Mouse (Mus musculus): ENCODE measurements around the gene Pitx1. TPM values are rescaled to one million over a fixed set of nuclear protein-coding genes. Genes with fewer than 3 reads are reported as not detected.

Pitx1 gene
- total RNA-seq, 2 experiments from 2014 or later: not detected

GRCm38 (mm10) chr13:55830833-55831721, 4.9 kb downstream of the Pitx1 start:
- DNase-seq: peak in 1 of 2 experiments; percentile 2

- DNase-seq: peak in 1 of 2 experiments; percentile 13
Measured at GRCm38 (mm10) chr13:55830081-55830832, 5.7 kb downstream of the Pitx1 start.

GRCm38 (mm10) chr13:55829018-55829655, 6.9 kb downstream of the Pitx1 start:
- no peak for DNase-seq

- no peak for DNase-seq
Measured at GRCm38 (mm10) chr13:55828141-55829017, 7.6 kb downstream of the Pitx1 start.

GRCm38 (mm10) chr13:55827679-55828140, 8.3 kb downstream of the Pitx1 start:
- DNase-seq: no peak

GRCm38 (mm10) chr13:55826796-55827678, 9.0 kb downstream of the Pitx1 start:
- no peak for DNase-seq

GRCm38 (mm10) chr13:55826008-55826671, 9.9 kb downstream of the Pitx1 start:
- DNase-seq: peak in 1 of 2 experiments; percentile 10

- DNase-seq: no peak
Measured at GRCm38 (mm10) chr13:55825245-55825681, 10.7 kb downstream of the Pitx1 start.

GRCm38 (mm10) chr13:55824151-55824945, 11.6 kb downstream of the Pitx1 start:
- no peak for DNase-seq

GRCm38 (mm10) chr13:55822499-55822898, 13.5 kb downstream of the Pitx1 start:
- no peak for DNase-seq

GRCm38 (mm10) chr13:55814834-55815233, 21.2 kb downstream of the Pitx1 start:
- no peak for DNase-seq

GRCm38 (mm10) chr13:55813490-55814016, 22.4 kb downstream of the Pitx1 start:
- DNase-seq: no peak

- DNase-seq: peak in 1 of 2 experiments; percentile 32
Measured at GRCm38 (mm10) chr13:55810947-55811346, 25.0 kb downstream of the Pitx1 start.

GRCm38 (mm10) chr13:55809707-55810106, 26.3 kb downstream of the Pitx1 start:
- DNase-seq: no peak

GRCm38 (mm10) chr13:55809041-55809623, 26.9 kb downstream of the Pitx1 start:
- DNase-seq: no peak

GRCm38 (mm10) chr13:55803973-55804372, 32.0 kb downstream of the Pitx1 start:
- no peak for DNase-seq

GRCm38 (mm10) chr13:55801246-55801645, 34.7 kb downstream of the Pitx1 start:
- no peak for DNase-seq

- DNase-seq: peak in 1 of 2 experiments; percentile 6
Measured at GRCm38 (mm10) chr13:55786120-55786519, 49.9 kb downstream of the Pitx1 start.
